Mouse (Mus musculus): ENCODE data around the gene Scg3. TPM values are rescaled to one million over a fixed set of nuclear protein-coding genes. Genes with fewer than 3 reads are reported as not detected.
"Not testable (repeated sequence)": the region's sequence is repeated elsewhere in the genome, so short reads cannot be mapped to it uniquely, and the experiment has no call there.

The Scg3 gene
- total RNA-seq, 4 experiments from 2014 or later, result 0.19 to 0.60 (median 0.19) TPM; not detected in 1

DNA sequence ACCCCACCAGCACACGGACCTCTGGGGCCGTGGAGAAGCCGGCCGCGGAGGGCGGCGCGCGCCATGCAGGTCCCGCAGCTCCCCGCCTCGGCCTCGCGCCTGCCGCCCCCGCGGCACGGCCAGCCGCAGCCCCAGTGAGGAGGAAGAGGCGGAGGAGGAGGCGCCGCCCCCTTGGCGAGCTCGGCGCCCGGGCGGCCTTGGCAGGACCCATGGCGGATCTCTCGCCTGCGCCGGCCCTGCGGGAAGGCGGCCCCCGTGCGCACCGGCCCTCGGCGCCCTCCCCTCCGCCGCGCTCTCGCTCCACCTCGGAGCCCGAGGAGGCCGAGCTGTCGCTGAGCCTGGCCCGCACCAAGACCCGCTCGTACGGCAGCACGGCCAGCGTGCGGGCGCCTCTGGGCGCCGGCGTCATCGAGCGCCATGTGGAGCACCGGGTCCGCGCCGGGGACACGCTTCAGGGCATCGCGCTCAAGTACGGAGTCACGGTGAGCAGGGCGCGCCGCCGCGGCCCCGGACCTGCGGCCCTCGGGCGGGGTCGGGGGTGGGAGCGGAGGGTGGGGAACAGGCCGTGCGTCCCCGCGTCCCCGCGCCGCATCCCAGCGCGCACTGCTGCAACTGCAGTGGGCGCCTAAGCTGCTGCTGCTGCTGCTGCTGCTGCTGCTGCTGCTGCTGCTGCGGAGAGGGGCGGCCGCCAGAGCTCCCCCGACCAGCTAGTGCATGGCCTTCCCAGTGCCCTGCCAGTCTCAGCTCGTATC is 58.1 kb downstream of the Scg3 start, which contains the start of gene Lysmd2:
TSS of gene Lysmd2 (plus strand) at position 186 of the 752 bp plus-strand sequence.
- peak; percentile 62 for DNase-seq (ENCODE audit: low spot score)

DNA sequence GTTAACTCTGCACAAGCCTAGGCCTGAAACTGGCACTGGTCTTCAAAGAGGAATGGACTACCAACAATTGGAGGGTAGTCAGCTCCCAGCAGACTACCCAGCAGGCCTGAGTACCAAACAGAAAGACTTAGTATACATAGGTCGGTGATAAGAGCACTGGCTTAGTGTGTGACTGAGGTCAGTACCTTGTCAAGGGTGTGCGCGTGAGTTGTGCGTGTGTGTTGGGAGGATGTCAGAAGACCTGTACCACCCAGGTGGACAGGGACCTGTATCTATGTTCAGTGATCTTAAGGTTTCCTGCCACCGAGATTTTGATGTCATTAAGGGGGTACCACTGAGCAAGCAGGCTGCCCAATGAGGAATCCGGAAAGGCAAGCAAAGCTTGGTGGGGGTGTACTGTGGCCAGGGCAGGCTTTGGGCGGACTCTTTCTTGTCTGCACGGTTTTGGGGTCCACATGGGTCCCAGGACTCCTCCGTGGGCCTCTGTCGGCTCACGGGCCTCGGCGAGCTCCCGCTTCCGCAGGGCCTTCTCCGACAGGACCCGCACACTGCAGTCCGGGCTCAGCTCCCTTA is 58.8 kb downstream of the Scg3 start:
- DNase-seq (ENCODE audit: low spot score), result no peak

- no peak for DNase-seq (ENCODE audit: low spot score)
These were observed 62.4 kb downstream of the Scg3 start for GRCm38 (mm10) chr9:75621428-75621827.

GRCm38 (mm10) chr9:75619761-75620160 is 64.1 kb downstream of the Scg3 start:
- not testable (repeated sequence) for DNase-seq (ENCODE audit: low spot score)

DNA sequence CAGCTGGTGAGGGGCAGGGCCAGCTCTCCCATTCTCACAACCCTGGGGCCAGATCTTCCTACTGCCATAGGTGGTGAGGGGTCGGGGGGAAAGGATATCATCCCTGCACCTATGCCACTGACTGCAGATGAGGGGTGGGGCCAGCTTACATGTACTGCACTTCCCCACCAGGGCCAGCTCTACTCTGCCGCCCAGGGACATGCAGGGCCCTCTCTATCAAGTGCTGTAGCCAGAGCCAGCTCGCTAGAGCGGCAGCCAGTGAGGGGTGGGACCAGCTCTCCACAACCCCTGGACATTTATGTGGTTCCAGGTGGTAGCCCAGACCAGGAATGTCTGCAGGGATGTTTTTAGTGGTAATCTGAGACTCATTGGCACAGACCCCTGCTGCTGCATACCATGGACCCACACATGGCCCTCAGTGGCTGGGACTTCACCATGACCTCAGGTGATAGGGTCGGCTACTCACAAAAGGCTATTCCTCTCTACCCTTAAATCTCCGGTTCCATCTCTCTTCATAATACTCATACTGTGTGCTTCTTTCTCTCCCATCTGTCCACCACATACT is 64.9 kb downstream of the Scg3 start:
- no peak for DNase-seq (ENCODE audit: low spot score)

DNA sequence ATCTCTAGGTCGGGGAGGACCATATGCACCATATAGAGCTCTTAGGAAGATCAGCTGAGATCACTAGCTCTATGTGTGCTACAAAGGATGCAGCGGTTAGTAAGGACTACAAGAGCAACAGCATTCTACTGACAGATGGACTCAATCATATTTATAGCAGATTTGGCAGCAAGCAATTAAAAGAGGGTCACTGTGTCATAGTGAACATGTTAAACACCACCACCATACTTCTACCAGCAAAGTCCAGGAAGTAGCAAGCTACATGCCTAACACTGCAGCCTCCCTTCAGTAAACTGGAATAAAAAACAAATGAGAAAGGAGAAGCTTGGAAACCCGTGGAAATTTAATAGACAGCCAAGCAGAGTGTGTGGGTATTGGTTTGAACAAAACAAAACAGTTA is 67.3 kb downstream of the Scg3 start:
- DNase-seq (ENCODE audit: low spot score), result no peak

- DNase-seq (ENCODE audit: low spot score), result no peak
These were observed 73.0 kb downstream of the Scg3 start, which contains the start of gene Tmod2 for GRCm38 (mm10) chr9:75610571-75611493. Gene Tmod2, minus strand, starts transcription at chr9:75611325.

DNA sequence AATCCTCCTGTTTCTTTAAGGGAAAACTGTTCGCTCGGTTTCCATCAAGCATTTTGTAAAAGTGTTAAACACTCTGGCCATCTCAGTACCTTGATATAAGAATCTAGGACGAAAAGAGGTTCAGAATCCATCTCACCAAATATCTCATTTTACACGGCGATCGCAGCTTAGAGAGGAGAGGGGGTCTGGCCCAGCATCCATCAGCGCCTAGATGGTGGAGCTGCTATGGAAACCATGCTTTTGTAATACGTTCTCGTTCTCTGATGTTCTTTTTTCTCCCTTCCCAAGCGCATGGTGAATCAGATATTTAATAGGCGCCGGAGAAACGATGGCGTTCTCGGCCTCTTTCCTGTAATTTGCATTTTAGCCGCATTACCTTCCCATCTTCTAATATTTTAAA is 73.9 kb downstream of the Scg3 start:
- no peak for DNase-seq (ENCODE audit: low spot score)

DNA sequence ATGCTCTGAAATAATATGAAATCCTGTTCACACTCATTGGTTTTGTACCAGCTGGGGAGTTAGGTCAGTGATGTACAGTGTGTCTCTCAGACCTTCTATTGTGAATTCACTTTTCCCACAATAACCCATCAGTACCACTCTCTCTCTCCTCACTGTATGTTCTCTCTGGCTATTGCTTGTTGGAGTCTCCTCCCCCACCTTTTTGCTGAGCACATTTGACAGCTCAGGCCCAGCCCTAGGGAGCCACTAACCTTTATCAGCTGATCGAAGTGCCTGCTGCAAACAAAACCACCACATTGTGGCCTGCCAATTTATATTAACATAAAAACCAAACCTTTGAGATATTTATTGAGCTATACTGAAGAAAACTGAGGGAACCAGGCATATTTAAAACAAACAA is 74.4 kb downstream of the Scg3 start:
- no peak for DNase-seq (ENCODE audit: low spot score)

GRCm38 (mm10) chr9:75607496-75607895 is 76.4 kb downstream of the Scg3 start:
- DNase-seq (ENCODE audit: low spot score), result no peak

GRCm38 (mm10) chr9:75601510-75601909 is 82.3 kb downstream of the Scg3 start:
- no peak for DNase-seq (ENCODE audit: low spot score)

DNA sequence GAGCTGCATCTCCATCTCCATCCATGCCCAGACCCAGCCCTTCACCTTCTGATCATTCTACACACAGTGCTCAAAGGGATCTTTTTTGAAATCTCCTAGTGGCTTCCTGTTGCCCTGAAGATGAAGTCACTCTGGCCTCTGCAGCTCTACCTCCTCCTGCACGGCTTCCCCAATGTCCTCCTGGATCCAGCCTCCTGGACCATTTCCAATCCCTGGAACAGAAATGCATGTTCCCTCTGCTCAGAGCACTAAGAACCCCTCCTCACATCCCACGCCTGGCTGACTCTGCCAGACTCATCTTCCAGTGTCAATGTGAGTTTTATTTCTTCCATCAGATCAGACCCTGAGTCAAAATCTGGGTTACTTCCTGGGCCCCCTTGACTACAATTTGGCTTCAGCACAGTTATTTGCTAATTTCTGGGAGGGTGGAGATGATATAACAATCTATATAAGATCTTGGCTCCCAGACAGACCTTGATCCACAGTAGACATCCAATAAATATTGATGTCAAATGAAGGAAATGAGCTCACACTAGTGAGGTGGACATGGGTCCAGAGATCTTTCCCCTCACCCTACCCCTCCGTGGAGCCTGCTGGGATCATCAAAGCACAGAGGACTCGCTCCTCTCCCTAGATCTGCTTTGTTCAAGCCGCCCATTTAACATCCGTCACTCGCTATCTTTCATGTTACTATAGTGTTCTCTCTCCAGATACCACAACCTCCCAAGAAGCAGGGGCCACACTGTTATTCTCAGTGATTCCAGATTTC is 83.5 kb downstream of the Scg3 start:
- DNase-seq (ENCODE audit: low spot score), result no peak

- no peak for DNase-seq (ENCODE audit: low spot score)
These were observed 84.5 kb downstream of the Scg3 start for GRCm38 (mm10) chr9:75599191-75599841.

DNA sequence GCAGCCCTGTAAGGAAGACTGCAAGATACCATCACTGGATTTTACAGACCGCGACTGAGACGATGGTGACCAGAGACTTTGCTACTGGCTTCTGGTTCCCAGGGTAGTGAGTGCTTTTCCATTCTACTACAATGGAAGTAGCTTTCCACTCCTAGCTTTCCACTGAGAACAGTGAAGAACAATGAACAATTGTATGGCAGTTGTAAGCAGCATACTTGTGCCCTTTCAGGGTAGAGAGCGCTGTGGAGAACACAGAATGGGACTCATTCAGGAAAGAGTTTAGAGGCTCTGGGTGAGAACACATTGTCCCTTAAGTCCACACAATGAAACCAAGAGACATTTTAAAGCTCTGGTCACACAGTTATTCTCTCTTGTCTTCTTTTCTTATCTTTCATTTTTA is 86.3 kb downstream of the Scg3 start:
- no peak for DNase-seq (ENCODE audit: low spot score)

DNA sequence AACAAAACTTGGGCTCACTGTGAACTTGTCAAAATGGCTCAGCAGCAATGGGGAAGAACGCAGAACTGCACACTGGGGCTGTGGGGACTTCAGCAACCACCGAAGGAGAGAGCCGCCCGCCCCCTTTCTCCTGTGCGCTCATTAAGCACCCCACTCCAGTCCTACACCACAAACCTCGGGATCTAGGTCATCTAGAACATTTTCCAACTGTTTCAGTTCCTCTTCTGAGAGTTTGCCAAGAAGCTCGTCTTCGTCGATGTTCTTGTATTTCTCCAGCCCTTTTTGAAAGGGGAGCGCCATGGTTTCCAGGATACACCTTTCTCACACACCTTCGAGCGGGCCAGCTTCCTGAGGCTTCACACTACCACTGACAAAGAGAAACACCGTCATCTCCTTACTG is 86.8 kb downstream of the Scg3 start:
- no peak for DNase-seq (ENCODE audit: low spot score)

GRCm38 (mm10) chr9:75593481-75593880 is 90.4 kb downstream of the Scg3 start:
- DNase-seq (ENCODE audit: low spot score), result no peak
